Mouse (Mus musculus): ENCODE results near the gene Fbxl2.

The Fbxl2 gene

DNA sequence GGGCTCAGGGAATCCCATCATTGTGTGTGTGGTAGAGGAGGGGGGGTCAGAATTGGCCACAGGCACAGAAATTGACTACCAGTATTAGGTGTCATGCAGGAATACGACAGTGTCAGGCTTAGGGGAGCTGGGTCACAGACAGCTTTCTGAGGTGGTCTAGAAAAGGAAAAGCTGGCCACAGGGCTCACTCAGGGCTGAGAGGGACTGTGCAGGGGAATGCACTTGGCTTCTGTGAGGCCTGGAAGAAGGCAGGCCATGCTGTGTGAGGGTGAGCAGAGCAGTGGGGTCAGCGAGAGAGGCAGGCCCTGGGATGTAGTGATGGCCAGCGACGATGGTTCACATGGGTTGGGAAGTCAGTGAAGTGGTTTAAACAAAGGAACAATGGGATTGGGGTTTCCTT is 72.1 kb downstream of the Fbxl2 start:
- DNase-seq (ENCODE audit: low read depth) = no peak

- DNase-seq (ENCODE audit: low read depth) = no peak
Observed at GRCm38 (mm10) chr9:113971615-113972014, 74.4 kb downstream of the Fbxl2 start.

- DNase-seq (ENCODE audit: low read depth) = no peak
Observed at GRCm38 (mm10) chr9:113970041-113970440, 76.0 kb downstream of the Fbxl2 start.

GRCm38 (mm10) chr9:113969399-113969798 is 76.6 kb downstream of the Fbxl2 start:
- DNase-seq (ENCODE audit: low read depth) = no peak

- DNase-seq (ENCODE audit: low read depth) = no peak
Observed at GRCm38 (mm10) chr9:113968967-113969366, 77.0 kb downstream of the Fbxl2 start.

DNA sequence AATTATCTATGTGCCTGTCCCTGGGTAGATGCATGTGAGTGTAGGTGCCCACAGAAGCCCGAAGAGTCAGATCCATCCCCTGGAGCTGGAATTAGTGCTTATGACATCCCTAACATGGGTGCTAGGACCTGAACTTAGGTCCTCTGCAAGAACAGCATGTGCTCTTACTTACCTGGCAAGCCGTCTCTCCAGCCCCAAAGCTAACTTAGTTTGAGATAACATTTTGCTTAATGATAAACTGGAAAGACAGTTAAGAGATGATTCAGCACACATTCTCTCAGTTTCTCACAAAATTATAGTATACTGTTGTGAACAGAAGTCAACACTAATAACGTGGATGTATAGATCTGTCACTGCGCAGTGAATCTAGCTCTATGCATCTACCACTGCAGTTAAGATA is 79.2 kb downstream of the Fbxl2 start:
- no peak for DNase-seq (ENCODE audit: low read depth)

DNA sequence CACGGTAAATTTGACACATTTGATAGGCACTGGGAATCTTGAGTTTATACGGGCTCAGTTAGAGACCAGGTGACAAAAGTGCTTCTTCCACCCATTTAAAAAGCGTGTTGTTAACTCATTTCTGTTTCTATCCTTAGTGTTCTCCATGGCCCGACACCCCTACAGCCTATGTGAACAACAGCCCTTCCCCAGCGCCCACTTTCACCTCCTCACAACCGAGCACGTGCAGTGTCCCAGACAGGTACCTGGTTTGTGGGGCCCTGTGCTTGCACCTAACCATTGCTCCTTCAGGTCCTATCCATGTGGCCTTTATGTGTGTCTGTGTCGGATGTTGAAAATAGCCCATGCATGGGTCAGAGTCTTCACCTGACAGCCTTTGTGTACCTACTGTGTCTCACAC is 81.6 kb downstream of the Fbxl2 start:
- DNase-seq (ENCODE audit: low read depth) = no peak

DNA sequence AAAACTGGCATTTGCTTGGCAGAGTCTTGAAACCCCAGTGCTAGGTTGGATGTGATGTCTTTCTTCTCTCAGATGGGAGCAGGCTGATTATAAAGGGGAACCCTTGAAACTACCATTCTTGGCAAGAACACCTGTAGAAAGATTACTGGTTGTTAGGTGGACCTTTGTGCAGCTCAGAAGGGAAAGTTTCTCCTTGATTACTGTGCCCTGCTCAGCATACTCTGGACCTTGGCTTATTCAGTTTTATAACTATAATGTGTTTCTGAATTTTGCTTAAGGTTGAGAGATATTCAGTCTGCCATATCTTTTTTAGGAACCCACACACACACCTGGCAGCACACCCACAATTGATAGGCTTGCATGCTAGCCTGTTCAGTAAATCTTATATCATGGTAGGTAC is 82.3 kb downstream of the Fbxl2 start:
- no peak for DNase-seq (ENCODE audit: low read depth)

- no peak for DNase-seq (ENCODE audit: low read depth)
Observed at GRCm38 (mm10) chr9:113957777-113958176, 88.2 kb downstream of the Fbxl2 start.

GRCm38 (mm10) chr9:113947216-113947615 is 98.8 kb downstream of the Fbxl2 start:
- no peak for DNase-seq (ENCODE audit: low read depth)

- DNase-seq (ENCODE audit: low read depth) = no peak
Observed at GRCm38 (mm10) chr9:113943372-113943771, 102.6 kb downstream of the Fbxl2 start.

GRCm38 (mm10) chr9:113941103-113941805 is 104.7 kb downstream of the Fbxl2 start:
- DNase-seq (ENCODE audit: low read depth) = no peak

DNA sequence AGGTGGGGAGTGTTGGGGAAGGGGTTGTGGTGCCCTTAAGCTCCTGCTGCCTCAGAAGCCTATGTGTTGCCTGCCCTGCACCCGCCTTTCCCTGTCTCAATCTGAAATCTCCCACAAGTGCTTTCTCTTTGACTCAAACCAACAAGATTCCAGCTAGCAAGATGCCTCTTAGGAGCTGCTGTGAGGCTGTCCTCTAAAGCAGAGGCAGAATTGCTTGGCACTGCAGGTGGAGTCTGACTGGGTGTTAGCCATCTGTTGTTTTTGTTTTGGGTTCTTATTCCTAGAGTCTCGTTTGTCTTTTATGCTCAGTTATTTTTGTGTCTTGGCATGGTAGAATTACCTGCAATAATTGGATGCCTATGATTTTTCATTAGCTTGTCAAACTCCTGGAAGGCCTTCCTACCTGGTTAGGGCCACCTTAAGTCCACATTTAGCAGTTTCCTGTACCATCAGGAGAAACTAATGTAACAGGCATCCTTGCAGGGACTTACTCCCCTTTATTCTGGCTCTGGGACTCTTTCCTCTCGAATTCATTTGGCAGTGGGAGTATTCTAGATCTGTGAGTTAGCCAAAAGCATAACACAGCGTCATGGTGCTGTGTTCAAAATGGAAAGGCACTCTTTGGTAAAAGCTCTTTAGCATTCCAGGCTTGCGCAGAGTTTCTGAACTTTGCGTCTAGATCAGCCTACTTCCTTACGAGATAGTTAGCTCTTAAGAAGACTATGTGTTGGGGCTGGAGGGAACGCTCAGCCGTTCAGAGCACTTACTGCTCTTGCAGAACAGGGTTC is 106.7 kb downstream of the Fbxl2 start:
- DNase-seq (ENCODE audit: low read depth) = no peak

GRCm38 (mm10) chr9:113935638-113936037 is 110.4 kb downstream of the Fbxl2 start:
- no peak for DNase-seq (ENCODE audit: low read depth)

DNA sequence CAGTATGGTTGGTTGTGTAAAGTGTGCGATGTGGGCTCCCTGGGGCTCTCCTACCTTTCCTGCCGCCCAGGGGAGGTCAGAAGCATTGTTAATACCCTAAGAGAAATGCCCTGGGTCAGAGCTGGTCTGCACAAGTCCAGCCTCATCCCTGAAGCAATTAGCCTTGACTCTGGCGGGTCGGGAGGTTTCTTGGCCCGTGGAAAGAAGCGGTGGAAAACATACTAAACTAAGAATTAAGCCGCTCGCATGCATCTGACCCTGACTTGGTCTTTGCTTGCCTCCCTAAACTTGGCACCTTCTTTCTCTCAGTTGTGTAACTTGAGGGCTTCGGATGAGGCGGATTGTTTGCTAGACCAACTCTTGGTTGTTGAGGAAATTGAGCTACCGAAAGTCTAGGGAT is 113.5 kb downstream of the Fbxl2 start:
- no peak for DNase-seq (ENCODE audit: low read depth)

DNA sequence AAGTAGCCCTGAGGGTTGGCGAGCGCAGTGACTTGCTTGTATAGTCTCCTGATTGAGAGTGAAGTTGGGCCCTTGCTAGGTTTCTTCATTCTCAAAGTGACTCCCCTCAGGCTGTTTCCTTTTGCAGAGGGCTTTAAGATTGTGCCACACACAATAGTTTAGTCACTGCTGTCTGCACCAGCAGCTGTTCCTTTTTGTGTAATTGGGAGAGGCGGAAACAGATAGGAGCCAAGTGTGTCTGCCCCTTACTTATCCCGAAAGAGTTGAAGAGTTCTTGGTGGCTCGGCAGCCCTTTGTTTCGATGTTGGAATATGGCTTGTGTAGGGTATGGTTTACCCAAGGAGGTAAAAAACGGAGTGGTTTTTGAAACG is 113.9 kb downstream of the Fbxl2 start:
- DNase-seq (ENCODE audit: low read depth) = no peak

DNA sequence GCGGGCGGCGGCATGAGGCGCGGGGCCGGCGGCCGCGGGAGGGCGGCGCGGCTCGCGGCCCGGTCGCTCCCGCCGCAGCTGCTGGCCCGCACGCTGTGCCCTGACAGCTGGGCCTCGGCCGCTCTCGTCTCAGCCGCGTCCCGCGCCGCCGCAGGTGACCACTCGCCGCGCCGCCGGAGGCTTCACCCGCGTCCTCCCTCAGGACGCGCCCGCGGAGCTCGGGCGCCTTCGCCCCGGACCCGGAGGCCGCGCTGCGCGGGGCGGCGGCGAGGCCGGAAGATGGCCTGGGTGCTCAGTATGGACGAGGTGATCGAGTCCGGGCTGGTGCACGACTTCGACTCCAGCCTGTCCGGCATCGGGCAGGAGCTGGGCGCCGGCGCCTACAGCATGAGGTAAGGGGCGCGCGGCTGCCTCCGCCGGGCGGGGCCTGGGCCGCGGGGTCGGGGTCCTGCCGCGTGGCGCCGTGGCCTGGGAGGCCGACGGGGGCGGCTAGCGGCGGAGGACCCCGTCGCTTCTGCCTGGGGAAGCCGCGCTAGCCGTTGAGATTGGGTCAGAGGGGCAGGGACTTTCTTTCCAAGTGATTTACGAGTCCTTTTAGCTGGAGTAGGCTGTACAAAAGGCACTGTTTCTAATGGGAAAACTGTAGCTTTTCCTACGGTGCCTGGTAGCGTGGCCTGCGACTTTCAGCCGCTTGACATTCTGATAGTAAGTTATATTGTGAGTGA is 114.5 kb downstream of the Fbxl2 start:
- DNase-seq (ENCODE audit: low read depth) = no peak

- peak; percentile 100 for DNase-seq (ENCODE audit: low read depth)
Observed at GRCm38 (mm10) chr9:113930534-113931374, 115.2 kb downstream of the Fbxl2 start, which contains the start of gene Ubp1. Ubp1 (plus strand) TSS chr9:113930934.

GRCm38 (mm10) chr9:113929676-113930075 is 116.3 kb downstream of the Fbxl2 start:
- DNase-seq (ENCODE audit: low read depth) = no peak

- no peak for DNase-seq (ENCODE audit: low read depth)
Observed at GRCm38 (mm10) chr9:113928591-113928990, 117.4 kb downstream of the Fbxl2 start.

GRCm38 (mm10) chr9:113924883-113925282 is 121.1 kb downstream of the Fbxl2 start:
- DNase-seq (ENCODE audit: low read depth) = no peak

DNA sequence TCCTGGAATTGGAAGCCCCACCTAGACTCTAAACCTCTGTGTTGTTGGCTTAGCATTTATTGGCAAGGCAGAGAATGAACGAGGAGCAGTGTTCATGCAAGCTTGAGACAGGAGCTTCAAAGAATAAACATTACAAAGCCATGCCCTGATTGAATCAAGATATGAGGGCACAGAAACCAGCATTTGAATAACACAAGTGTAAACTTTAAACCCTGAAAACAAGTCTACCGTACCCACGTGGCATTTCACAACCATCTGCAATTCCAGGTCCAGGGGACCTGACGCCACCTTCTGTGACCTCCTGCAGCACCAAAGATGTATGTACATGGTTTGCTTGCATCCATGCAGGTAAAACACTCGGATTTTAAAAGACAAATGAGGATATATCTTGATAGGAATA is 123.3 kb downstream of the Fbxl2 start:
- DNase-seq (ENCODE audit: low read depth) = no peak
